Mouse (Mus musculus): Measurements from ENCODE around the gene Map7d3. TPM values are rescaled to one million over a fixed set of nuclear protein-coding genes. Genes with fewer than 3 reads are reported as not detected.

Gene Map7d3
- polyA plus RNA-seq, 1 experiment = 2.7 TPM

GRCm38 (mm10) chrX:56786281-56787061 lies 35.7 kb downstream of the Map7d3 start:
- no peak overlapping the region for H3K27ac ChIP-seq (ENCODE audit: insufficient read depth, low read length)
- TF ChIP-seq CTCF (IDR thresholded peaks at IDR 0.05; ENCODE audit: borderline replicate concordance, insufficient read depth, low read length) (no peak), POLR2A (IDR thresholded peaks at IDR 0.05; ENCODE audit: low read depth, low read length) (no peak)
- peaks cover 4% of the 10 kb centered on the region; the same call in 1 of the 2 replicates for H3K4me1 ChIP-seq (ENCODE audit: control insufficient read depth, insufficient read depth, low read length)
- no peak overlapping the region for H3K4me3 ChIP-seq (ENCODE audit: insufficient read depth, low read length)

DNA sequence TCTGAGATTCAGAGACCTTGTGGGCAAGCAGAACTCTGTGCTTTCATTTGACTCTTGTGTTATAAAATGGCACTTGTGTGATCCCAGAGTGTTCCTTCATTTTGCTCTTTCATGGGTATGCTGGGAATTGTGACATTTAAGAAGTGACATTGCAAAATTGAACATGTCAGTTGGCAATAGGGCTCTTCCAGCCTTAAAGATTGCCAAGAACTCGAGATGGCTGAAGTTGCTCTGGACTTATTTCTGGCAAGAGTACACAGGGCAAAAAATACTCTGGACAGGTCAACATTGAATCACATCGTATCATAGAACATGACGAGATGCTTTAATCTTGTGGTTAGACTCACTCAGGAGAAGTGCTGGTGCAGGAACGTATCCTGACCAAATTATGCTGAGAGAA lies 48.8 kb downstream of the Map7d3 start:
- TF ChIP-seq CTCF (IDR thresholded peaks at IDR 0.05; ENCODE audit: borderline replicate concordance, insufficient read depth, low read length) (no peak), POLR2A (IDR thresholded peaks at IDR 0.05; ENCODE audit: low read depth, low read length) (no peak)
- no peak overlapping the region for H3K4me3 ChIP-seq (ENCODE audit: insufficient read depth, low read length)
- H3K27ac ChIP-seq (ENCODE audit: insufficient read depth, low read length) = no peak overlapping the region

GRCm38 (mm10) chrX:56771751-56772150 lies 50.4 kb downstream of the Map7d3 start:
- TF ChIP-seq CTCF (IDR thresholded peaks at IDR 0.05; ENCODE audit: borderline replicate concordance, insufficient read depth, low read length) (no peak), POLR2A (IDR thresholded peaks at IDR 0.05; ENCODE audit: low read depth, low read length) (no peak)
- no peaks in the 10 kb centered on the region for H3K4me1 ChIP-seq (ENCODE audit: control insufficient read depth, insufficient read depth, low read length)
- no peak overlapping the region for H3K4me3 ChIP-seq (ENCODE audit: insufficient read depth, low read length)
- H3K27ac ChIP-seq (ENCODE audit: insufficient read depth, low read length) = no peak overlapping the region

More for the DNA sequence above, 48.8 kb downstream of the Map7d3 start:
- no peaks in the 10 kb centered on the region for H3K4me1 ChIP-seq (ENCODE audit: control insufficient read depth, insufficient read depth, low read length)

- TF ChIP-seq POLR2A (IDR thresholded peaks at IDR 0.05; ENCODE audit: low read depth, low read length) = no peak
- no peak for TF ChIP-seq CTCF (IDR thresholded peaks at IDR 0.05; ENCODE audit: borderline replicate concordance, insufficient read depth, low read length)
- no peak overlapping the region for H3K4me3 ChIP-seq (ENCODE audit: insufficient read depth, low read length)
- no peak overlapping the region for H3K27ac ChIP-seq (ENCODE audit: insufficient read depth, low read length)
Measured at GRCm38 (mm10) chrX:56769838-56770237, 52.3 kb downstream of the Map7d3 start.

GRCm38 (mm10) chrX:56760257-56760760 lies 61.8 kb downstream of the Map7d3 start:
- no peak for TF ChIP-seq CTCF (IDR thresholded peaks at IDR 0.05; ENCODE audit: borderline replicate concordance, insufficient read depth, low read length)
- TF ChIP-seq POLR2A (IDR thresholded peaks at IDR 0.05; ENCODE audit: low read depth, low read length) = no peak
- Histone ChIP-seq H3K27ac (ENCODE audit: insufficient read depth, low read length) (no peak overlapping the region), H3K4me3 (ENCODE audit: insufficient read depth, low read length) (no peak overlapping the region), H3K4me1 (ENCODE audit: control insufficient read depth, insufficient read depth, low read length) (peaks cover 2% of the 10 kb centered on the region; the same call in 1 of the 2 replicates)

More at GRCm38 (mm10) chrX:56769838-56770237, 52.3 kb downstream of the Map7d3 start:
- no peaks in the 10 kb centered on the region for H3K4me1 ChIP-seq (ENCODE audit: control insufficient read depth, insufficient read depth, low read length)

- Histone ChIP-seq H3K27ac (ENCODE audit: insufficient read depth, low read length) (no peak overlapping the region), H3K4me1 (ENCODE audit: control insufficient read depth, insufficient read depth, low read length) (peaks cover 2% of the 10 kb centered on the region; the same call in 1 of the 2 replicates), H3K4me3 (ENCODE audit: insufficient read depth, low read length) (no peak overlapping the region)
- TF ChIP-seq POLR2A (IDR thresholded peaks at IDR 0.05; ENCODE audit: low read depth, low read length) (no peak), CTCF (IDR thresholded peaks at IDR 0.05; ENCODE audit: borderline replicate concordance, insufficient read depth, low read length) (no peak)
Measured at GRCm38 (mm10) chrX:56756352-56756751, 65.8 kb downstream of the Map7d3 start.

GRCm38 (mm10) chrX:56755646-56756045 lies 66.5 kb downstream of the Map7d3 start:
- TF ChIP-seq POLR2A (IDR thresholded peaks at IDR 0.05; ENCODE audit: low read depth, low read length) = no peak
- no peak for TF ChIP-seq CTCF (IDR thresholded peaks at IDR 0.05; ENCODE audit: borderline replicate concordance, insufficient read depth, low read length)
- peaks cover 2% of the 10 kb centered on the region; the same call in 1 of the 2 replicates for H3K4me1 ChIP-seq (ENCODE audit: control insufficient read depth, insufficient read depth, low read length)
- no peak overlapping the region for H3K4me3 ChIP-seq (ENCODE audit: insufficient read depth, low read length)
- no peak overlapping the region for H3K27ac ChIP-seq (ENCODE audit: insufficient read depth, low read length)

DNA sequence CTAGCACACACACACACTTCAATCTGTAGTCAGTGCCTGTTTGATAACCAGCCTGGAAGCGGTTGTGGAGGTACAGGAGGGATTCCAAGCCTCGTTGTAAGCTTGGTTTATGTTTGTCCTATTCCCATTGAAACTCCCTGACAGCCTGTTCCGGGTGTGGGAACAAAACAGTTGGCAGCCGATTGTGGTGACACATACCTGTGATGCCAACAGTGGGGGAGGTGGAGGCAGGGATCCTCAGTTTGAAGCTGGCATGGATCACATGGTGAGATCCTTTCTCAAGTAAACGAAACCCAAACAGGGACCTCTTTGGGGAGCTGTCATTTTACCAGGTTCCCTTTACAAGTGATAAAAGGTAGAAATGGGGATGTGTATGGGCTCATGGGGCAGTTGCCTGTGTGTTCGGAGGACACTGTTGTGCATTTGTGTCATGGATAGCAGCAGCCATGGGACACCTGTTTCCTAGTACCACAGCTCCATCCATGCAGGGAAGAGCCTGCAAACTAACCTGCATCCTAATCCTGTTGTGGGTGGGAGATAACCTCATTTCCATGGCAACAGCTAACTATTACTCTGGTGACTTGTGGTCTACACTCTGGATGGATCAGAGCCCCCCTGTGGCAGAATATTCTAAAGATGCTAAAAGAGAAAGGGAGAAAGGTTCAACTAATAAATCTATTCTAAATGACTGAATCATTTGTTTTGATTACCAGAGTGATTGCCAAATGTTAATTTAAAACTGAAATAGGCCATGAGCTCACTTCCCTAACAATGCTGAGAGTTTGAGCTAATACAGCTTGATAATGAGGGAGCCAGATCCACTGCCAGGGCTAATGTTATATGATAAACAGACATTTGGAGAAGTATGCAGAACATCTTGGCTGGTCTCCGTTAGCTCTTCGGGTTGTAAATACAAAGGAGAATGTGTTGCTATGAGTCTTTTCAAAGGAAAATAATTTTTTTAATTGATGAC lies 68.5 kb downstream of the Map7d3 start:
- no peak overlapping the region for H3K27ac ChIP-seq (ENCODE audit: insufficient read depth, low read length)
- TF ChIP-seq CTCF (IDR thresholded peaks at IDR 0.05; ENCODE audit: borderline replicate concordance, insufficient read depth, low read length) = no peak
- TF ChIP-seq POLR2A (IDR thresholded peaks at IDR 0.05; ENCODE audit: low read depth, low read length) = no peak
- no peak overlapping the region for H3K4me3 ChIP-seq (ENCODE audit: insufficient read depth, low read length)
- peaks cover 2% of the 10 kb centered on the region; the same call in 1 of the 2 replicates for H3K4me1 ChIP-seq (ENCODE audit: control insufficient read depth, insufficient read depth, low read length)

- H3K4me3 ChIP-seq (ENCODE audit: insufficient read depth, low read length) = no peak overlapping the region
- no peaks in the 10 kb centered on the region for H3K4me1 ChIP-seq (ENCODE audit: control insufficient read depth, insufficient read depth, low read length)
- TF ChIP-seq POLR2A (IDR thresholded peaks at IDR 0.05; ENCODE audit: low read depth, low read length) = no peak
- no peak for TF ChIP-seq CTCF (IDR thresholded peaks at IDR 0.05; ENCODE audit: borderline replicate concordance, insufficient read depth, low read length)
- H3K27ac ChIP-seq (ENCODE audit: insufficient read depth, low read length) = no peak overlapping the region
Measured at GRCm38 (mm10) chrX:56752144-56752543, 70.0 kb downstream of the Map7d3 start.
